Mouse (Mus musculus): ENCODE measurements around the gene Snx7.

Snx7 gene

GRCm38 (mm10) chr3:117868637-117869323 lies at the start of gene Snx7:
TSS of gene Snx7 (minus strand) at chr3:117868936.
- peak; percentile 95 to 97 for DNase-seq (ENCODE audit: inconsistent age in 2 of 2, low spot score in 1 of 2)

GRCm38 (mm10) chr3:117915420-117915819 lies 46.7 kb upstream of the Snx7 start:
- peak in 1 of 2 experiments; percentile 59 for DNase-seq (ENCODE audit: inconsistent age in 2 of 2, low spot score in 1 of 2)

DNA sequence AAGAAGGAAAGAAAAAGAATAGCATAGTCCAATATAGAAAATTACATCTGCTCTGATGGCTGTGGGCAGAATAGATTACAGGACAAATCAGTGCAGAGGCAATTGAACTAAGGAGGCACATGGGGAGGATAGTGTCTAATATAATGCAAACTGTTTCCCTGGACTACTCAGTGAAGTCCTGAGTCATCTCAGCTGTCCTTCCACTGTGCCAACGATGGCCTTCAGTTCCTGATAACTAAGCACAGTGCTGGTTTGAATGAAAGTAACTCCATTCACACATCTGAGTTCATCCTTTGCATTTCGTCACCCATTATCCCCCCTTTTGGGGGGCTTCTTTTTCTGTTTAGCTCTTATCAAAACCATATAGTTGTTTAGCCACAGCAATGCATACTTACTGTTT lies 25.0 kb upstream of the Snx7 start:
- peak; percentile 59 to 86 for DNase-seq (ENCODE audit: inconsistent age in 2 of 2, low spot score in 1 of 2)

- no peak for DNase-seq (ENCODE audit: inconsistent age in 2 of 2, low spot score in 1 of 2)
Observed at GRCm38 (mm10) chr3:117875450-117875849, 6.7 kb upstream of the Snx7 start.

- no peak for DNase-seq (ENCODE audit: inconsistent age in 2 of 2, low spot score in 1 of 2)
Observed at GRCm38 (mm10) chr3:117873209-117873863, 4.6 kb upstream of the Snx7 start.

DNA sequence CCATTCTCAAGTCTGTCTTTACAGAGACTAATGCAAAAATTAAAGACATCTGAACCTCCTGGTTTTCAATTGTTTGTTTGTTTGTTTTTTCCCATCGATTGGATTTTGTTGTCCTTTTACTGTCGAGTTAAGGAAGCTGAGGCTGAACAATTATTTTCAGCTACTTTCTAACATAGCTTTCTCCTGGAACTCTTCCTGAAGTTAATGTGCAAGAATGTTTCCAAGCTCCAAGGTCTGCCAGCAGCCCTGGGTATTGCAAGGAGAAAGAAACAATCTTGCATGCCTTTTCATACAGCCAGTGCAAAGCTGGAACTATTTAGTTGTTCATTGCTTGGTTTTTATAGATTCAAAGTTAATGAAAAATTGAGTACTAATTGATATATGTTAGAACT lies 584 bp upstream of the Snx7 start:
- DNase-seq (ENCODE audit: inconsistent age in 2 of 2, low spot score in 1 of 2): no peak

DNA sequence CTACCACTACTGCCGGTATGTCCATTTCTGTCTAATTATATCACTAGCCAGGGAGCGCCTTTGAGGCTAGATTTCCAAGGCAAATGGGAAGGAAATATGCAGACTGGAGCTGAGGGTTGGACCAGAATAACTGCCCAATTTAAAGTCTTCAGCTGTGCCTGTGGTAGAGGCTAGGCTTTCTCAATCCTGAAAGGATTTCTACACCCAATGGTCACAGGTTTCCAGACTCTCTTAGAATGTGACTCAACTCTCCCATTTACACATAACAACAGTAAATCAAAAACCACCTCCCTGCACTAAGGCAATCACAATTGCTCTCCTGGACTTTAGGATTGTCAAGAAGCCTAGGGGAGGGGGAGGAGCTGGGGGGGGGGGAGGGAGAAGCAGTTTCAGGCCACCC lies 645 bp downstream of the Snx7 start:
- DNase-seq (ENCODE audit: inconsistent age in 2 of 2, low spot score in 1 of 2): peak; percentile 26 to 83

DNA sequence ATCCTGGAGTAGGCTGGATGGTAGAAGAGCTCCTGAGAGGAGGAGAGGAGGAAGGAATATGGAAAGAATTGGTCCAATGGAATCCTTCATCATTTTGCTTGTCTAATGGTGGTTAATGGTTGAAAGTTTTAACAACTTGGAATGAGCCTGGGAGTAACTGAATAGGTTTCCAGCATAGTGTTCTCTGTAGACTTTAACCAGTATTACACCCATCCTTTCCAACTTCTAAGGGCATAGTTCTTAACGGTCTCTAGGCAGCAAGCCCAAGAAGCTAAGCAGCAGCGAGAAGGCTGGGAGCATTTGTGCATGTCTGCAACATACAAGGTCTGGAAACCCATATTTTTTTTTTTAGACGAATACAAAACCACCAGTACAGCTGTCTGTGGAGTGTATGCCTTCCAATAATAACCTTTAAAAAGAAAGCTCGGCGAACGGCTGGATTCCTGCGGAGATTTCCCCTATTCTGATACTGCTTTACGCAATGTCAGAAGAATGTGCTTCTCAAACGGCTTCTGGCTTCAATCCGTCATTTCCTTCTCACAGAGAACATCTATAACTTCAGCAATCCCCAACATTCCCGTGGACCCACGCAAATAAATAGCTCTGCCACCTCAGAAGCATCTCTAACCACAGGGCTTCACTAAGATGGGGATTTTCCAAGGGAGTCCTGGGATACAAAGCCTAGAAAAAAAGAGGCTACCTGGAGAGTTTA lies 1.9 kb downstream of the Snx7 start:
- DNase-seq (ENCODE audit: inconsistent age in 2 of 2, low spot score in 1 of 2): no peak

DNA sequence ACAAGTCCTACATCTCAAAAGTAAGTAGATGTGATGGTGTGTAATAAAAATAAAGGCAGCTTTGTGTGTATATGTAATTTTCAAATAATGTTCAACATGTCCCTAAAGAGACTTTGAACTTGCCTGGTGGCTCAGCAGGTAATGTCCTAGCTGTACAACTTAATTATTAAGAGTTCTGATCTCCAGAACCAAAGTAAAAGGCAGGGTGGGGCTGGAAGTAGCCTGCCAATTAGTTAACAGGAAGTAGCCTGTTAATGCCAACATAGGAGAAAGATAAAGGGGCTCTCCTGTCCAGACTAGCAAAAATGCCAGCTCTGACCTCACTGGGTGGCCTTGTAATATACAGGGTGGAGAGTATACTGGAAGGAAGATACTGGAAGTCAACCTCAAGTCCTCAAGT lies 3.1 kb downstream of the Snx7 start:
- no peak for DNase-seq (ENCODE audit: inconsistent age in 2 of 2, low spot score in 1 of 2)

- DNase-seq (ENCODE audit: inconsistent age in 2 of 2, low spot score in 1 of 2): no peak
Observed at GRCm38 (mm10) chr3:117862951-117863350, 5.8 kb downstream of the Snx7 start.

DNA sequence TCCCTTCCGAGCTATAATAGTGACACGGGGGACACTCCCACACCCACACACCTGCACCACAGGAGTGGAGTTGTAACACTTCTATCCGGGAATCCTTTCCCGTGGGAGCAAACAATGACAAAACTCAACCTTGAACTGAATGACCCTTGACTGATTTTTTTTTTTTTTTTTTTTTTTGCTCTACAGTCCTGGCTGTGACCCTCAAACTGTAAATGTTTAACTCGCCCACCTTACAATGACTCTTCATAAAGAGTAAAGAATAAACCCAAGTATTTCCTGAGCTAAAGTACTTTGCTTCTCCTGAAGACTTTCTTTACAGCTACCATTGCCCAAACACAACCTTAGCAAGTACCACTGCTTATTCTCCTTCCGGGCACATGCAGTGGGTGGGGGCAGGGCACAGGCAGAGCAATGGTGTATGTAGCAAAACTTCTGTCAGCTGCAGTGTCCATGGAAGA lies 6.7 kb downstream of the Snx7 start:
- DNase-seq (ENCODE audit: inconsistent age in 2 of 2, low spot score in 1 of 2): no peak

- DNase-seq (ENCODE audit: inconsistent age in 2 of 2, low spot score in 1 of 2): no peak
Observed at GRCm38 (mm10) chr3:117858996-117859395, 9.7 kb downstream of the Snx7 start.

DNA sequence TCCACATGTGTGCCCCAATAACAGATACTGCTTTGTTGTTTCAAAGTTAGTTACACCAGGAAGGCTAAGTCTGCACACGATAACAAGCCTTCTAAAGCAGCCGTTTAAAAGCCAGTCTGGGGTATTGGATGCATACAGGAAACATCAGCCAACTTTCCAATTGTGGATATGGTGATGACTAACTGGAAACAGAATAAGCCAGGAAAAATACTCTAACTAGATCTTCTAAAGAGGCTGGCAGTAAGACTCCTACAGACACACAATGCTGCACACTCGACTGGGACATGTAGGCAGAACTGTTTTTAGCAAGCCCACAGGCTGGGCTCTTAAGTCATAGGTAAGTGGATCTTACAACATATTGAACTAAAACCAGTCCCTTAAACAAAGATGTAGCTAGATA lies 15.0 kb downstream of the Snx7 start:
- DNase-seq (ENCODE audit: inconsistent age in 2 of 2, low spot score in 1 of 2): no peak

DNA sequence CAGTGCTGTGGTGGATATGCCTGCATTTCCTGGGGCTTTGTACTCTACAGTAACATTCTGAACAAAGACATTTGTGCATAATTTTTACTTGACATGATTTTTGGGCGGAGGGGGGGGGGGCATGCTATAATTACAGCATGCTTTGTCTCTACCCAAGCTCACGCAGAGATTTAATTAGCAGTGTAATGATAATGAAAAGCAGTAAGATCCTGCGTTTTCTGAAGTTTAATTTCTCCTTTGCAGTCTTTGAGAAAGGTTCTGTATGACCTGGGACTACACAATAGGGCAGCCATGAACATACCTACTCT lies 16.7 kb downstream of the Snx7 start:
- DNase-seq (ENCODE audit: inconsistent age in 2 of 2, low spot score in 1 of 2): no peak

GRCm38 (mm10) chr3:117851278-117852053 lies 17.3 kb downstream of the Snx7 start:
- DNase-seq (ENCODE audit: inconsistent age in 2 of 2, low spot score in 1 of 2): no peak

DNA sequence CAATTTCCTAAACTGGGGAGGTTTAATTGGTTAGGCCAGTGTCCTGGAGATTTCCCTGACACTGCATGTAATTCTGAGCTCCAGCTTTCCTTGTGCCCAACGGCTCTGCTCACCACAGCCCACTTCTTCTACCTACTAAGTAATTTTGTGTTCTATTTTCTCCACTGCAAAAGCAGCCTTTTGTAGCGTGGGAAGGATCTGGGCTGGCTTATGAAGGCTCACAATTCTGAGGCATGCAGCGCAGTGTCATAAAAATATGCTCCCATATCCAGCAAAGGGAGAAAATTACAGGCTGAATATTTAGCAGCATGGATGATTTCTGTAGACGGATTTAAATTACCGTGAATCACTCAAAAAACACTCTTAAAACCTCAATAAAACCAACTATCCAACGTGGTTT lies 19.9 kb downstream of the Snx7 start:
- DNase-seq (ENCODE audit: inconsistent age in 2 of 2, low spot score in 1 of 2): no peak

DNA sequence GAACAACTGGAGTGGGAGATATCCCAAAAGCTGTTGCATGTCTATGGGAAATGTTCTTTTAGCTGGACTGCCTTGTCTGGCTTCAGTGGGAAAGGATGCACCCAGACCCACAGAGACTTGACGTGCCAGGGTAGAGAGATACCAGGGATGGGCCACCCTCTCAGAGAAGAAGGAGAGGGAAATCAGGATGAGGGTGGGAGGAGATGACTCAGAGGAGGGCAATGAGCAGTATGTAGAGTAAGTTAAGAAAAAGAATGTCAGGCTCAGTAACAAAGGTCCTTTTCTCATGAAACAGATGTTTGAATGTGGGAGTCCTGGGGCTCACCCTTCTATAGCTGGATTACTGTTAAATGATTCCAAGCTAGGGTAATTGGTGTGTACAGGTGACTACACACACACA lies 26.1 kb downstream of the Snx7 start:
- no peak for DNase-seq (ENCODE audit: inconsistent age in 2 of 2, low spot score in 1 of 2)

DNA sequence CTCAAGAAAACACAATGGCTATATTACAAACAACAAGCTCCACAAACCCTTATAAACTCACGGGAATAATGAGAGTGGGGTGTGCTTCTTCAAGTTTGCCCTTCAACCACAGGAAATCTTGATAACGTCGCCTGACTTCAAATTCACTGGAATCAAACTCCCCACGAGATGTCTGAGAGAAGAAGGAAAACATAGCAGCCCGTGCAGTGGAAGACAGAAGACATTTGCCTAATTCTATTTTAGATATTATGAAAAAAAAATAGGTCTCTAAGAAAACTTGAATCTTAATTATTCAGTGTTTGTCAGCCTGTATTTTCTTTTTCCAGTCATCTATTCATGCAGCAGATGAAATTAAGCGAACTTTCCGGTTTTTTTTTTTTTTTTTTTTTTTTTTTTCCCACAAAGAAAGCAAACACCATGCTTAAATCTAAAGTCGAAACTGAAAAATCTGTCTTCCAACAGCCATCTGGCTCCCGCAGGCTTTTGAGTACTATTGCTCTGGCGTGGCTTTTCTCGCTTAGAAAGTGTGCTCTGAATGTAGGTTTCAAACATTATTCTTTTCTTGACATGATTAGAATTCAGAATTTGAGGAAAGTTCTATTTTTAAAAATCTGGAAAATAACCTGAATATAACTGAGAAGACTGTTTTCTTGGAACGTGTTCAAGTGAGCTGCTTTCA lies 28.7 kb downstream of the Snx7 start:
- no peak for DNase-seq (ENCODE audit: inconsistent age in 2 of 2, low spot score in 1 of 2)

DNA sequence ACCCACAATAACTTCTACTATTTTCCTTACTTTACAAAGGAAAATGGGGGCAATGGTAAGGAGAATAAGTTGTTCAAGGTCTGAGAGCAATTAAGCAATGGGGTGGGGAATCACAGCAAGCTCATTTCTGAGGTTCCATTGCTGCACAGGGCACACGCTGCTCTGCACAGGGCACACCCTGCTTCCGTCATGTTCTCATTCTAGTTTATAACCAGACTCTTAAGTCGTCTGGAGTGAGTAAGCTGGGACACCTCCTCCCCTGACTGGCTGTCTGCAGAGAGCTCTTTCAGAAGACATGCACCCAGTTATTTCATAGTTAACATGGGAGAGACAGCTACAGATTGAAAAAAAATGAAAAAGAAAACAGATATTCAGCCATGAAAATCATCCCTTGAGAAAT lies 30.7 kb downstream of the Snx7 start:
- DNase-seq (ENCODE audit: inconsistent age in 2 of 2, low spot score in 1 of 2): no peak

GRCm38 (mm10) chr3:117826486-117827200 lies 42.1 kb downstream of the Snx7 start:
- no peak for DNase-seq (ENCODE audit: inconsistent age in 2 of 2, low spot score in 1 of 2)

Measured in adrenal gland, adult (tissue).